Mouse (Mus musculus): Measurements from ENCODE around the gene Cuta. TPM values are rescaled to one million over a fixed set of nuclear protein-coding genes. Genes with fewer than 3 reads are reported as not detected.

Gene Cuta
- polyA plus RNA-seq, 1 experiment: 88.9 TPM

DNA sequence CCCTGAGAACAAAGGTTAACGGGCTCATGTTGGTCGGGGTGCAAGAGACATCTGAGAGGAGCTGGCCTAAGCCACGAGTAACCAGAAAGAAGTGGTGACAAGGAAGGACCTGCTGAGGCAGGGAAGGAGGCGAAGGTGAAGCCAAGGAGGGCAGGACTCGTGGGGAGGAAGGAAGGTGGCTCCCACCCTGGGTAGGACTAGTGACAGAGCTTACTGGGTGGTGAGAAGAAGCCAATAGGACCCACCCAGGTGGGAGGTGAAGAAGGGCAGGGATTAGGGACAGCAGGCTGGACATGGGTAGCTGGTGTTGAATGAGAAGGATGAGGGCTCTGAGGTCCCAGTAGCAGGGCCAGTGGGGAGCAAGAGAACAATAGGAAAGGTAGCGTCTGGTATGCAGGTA lies 13.8 kb upstream of the Cuta start:
- TF ChIP-seq POLR2A (IDR thresholded peaks at IDR 0.05; ENCODE audit: borderline replicate concordance, extremely low read depth, insufficient read depth, insufficient read length, poor library complexity, severe bottlenecking) (no peak), CTCF (IDR thresholded peaks at IDR 0.05; ENCODE audit: borderline replicate concordance, extremely low read depth, insufficient read depth, insufficient read length) (no peak)
- no peak for DNase-seq (ENCODE audit: low read depth)

- DNase-seq (ENCODE audit: low read depth): no peak
Observed at GRCm38 (mm10) chr17:26951952-26952877, 12.8 kb upstream of the Cuta start.

GRCm38 (mm10) chr17:26951406-26951805 lies 12.0 kb upstream of the Cuta start:
- DNase-seq (ENCODE audit: low read depth): peak; percentile 96
- TF ChIP-seq CTCF (IDR thresholded peaks at IDR 0.05; ENCODE audit: borderline replicate concordance, extremely low read depth, insufficient read depth, insufficient read length) (no peak), POLR2A (IDR thresholded peaks at IDR 0.05; ENCODE audit: borderline replicate concordance, extremely low read depth, insufficient read depth, insufficient read length, poor library complexity, severe bottlenecking) (no peak)

More at GRCm38 (mm10) chr17:26951952-26952877, 12.8 kb upstream of the Cuta start:
- no peak for TF ChIP-seq CTCF (IDR thresholded peaks at IDR 0.05; ENCODE audit: borderline replicate concordance, extremely low read depth, insufficient read depth, insufficient read length)
- no peak for TF ChIP-seq POLR2A (IDR thresholded peaks at IDR 0.05; ENCODE audit: borderline replicate concordance, extremely low read depth, insufficient read depth, insufficient read length, poor library complexity, severe bottlenecking)

- DNase-seq (ENCODE audit: low read depth): no peak
- TF ChIP-seq POLR2A (IDR thresholded peaks at IDR 0.05; ENCODE audit: borderline replicate concordance, extremely low read depth, insufficient read depth, insufficient read length, poor library complexity, severe bottlenecking): no peak
- TF ChIP-seq CTCF (IDR thresholded peaks at IDR 0.05; ENCODE audit: borderline replicate concordance, extremely low read depth, insufficient read depth, insufficient read length): no peak
Observed at GRCm38 (mm10) chr17:26950560-26951288, 11.4 kb upstream of the Cuta start.

- TF ChIP-seq CTCF (IDR thresholded peaks at IDR 0.05; ENCODE audit: borderline replicate concordance, extremely low read depth, insufficient read depth, insufficient read length) (no peak), POLR2A (IDR thresholded peaks at IDR 0.05; ENCODE audit: borderline replicate concordance, extremely low read depth, insufficient read depth, insufficient read length, poor library complexity, severe bottlenecking) (no peak)
- no peak for DNase-seq (ENCODE audit: low read depth)
Observed at GRCm38 (mm10) chr17:26949866-26950265, 10.5 kb upstream of the Cuta start.

- no peak for TF ChIP-seq POLR2A (IDR thresholded peaks at IDR 0.05; ENCODE audit: borderline replicate concordance, extremely low read depth, insufficient read depth, insufficient read length, poor library complexity, severe bottlenecking)
- peak; percentile 43; the same call in 1 of the 2 replicates for TF ChIP-seq CTCF (IDR thresholded peaks at IDR 0.05; ENCODE audit: borderline replicate concordance, extremely low read depth, insufficient read depth, insufficient read length)
- DNase-seq (ENCODE audit: low read depth): no peak
Observed at GRCm38 (mm10) chr17:26949051-26949577, 9.7 kb upstream of the Cuta start.

- DNase-seq (ENCODE audit: low read depth): peak; percentile 66
Observed at GRCm38 (mm10) chr17:26948316-26949050, 9.1 kb upstream of the Cuta start.

DNA sequence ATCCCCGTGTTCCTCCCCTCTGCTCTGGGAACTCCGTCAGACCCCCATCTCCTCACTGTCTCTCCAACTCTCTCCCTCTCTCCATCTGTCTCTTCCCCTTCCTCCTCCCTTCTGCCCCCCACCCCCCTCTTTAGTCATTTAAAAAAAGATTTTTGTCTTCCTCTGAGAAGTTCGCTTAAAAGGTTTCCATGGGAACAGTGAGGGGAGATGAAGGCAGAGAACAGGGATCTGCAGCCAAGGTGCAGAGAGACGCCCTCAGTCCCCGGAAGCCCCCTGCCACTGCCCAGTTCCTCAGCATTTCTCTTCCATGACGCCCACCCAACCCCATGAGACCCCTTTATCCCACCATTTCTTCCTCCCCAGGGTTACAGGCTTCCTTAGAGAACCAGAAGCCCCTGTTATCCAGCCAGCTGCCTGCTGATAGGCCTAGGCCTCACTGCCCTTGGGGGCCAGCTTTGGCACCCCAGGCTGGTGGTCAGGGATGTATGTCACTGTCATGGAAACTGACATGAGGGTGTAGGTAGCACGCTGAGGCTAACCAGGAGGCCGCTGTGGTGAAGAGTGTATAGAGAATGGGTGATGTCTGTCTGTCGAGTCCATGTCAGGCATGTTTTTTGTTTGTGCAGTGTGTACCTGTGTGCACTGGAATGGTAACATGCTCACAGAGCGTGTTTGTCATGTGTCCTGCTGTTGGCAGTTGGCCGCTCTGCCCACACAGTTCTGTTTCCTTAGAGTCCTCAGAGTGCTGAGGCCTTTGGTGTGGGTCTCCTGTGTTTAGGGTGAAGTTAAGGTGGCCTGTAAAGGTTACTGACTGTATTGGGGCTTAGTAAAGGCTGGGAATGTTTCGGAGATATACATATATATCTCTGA lies 8.1 kb upstream of the Cuta start:
- peak; percentile 72 for DNase-seq (ENCODE audit: low read depth)
- no peak for TF ChIP-seq POLR2A (IDR thresholded peaks at IDR 0.05; ENCODE audit: borderline replicate concordance, extremely low read depth, insufficient read depth, insufficient read length, poor library complexity, severe bottlenecking)
- TF ChIP-seq CTCF (IDR thresholded peaks at IDR 0.05; ENCODE audit: borderline replicate concordance, extremely low read depth, insufficient read depth, insufficient read length): no peak

More at GRCm38 (mm10) chr17:26948316-26949050, 9.1 kb upstream of the Cuta start:
- TF ChIP-seq POLR2A (IDR thresholded peaks at IDR 0.05; ENCODE audit: borderline replicate concordance, extremely low read depth, insufficient read depth, insufficient read length, poor library complexity, severe bottlenecking): no peak

DNA sequence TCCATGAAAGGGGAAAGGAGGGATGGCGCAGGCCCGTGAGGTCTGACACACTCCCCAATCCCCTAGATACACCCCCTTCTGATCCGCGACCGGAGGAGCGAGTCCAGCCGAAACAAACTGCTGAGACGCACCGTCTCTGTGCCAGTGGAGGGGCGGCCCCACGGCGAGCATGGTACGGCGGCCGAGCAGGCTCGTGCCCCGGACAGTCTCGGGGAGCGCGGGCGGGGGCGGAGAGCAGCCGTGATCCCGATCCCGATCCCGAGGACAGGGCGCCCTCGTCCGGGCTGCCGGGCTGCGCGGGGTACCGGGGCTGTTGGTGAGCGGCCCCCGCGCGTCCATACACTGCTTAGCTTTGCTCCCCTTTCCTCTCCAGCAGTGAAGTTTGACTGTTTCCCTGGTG lies 7.2 kb upstream of the Cuta start:
- no peak for TF ChIP-seq POLR2A (IDR thresholded peaks at IDR 0.05; ENCODE audit: borderline replicate concordance, extremely low read depth, insufficient read depth, insufficient read length, poor library complexity, severe bottlenecking)
- TF ChIP-seq CTCF (IDR thresholded peaks at IDR 0.05; ENCODE audit: borderline replicate concordance, extremely low read depth, insufficient read depth, insufficient read length): no peak
- peak; percentile 75 for DNase-seq (ENCODE audit: low read depth)
